Mouse (Mus musculus) liver, embryonic 12.5 days (tissue): ENCODE data around the gene Crlf1. TPM values are rescaled to one million over a fixed set of nuclear protein-coding genes. Genes with fewer than 3 reads are reported as not detected.
"Not testable (repeated sequence)": the region's sequence is repeated elsewhere in the genome, so short reads cannot be mapped to it uniquely, and the experiment has no call there.

Experiments used
- ATAC-seq: fragments of 200-750 bp; cut with Nextera tagmentation; 2 replicates; pipeline ENCODE4 v1.8.0; 2017; ENCODE audit warnings: moderate number of reproducible peaks, mild to moderate bottlenecking, moderate library complexity
- H3K27ac ChIP-seq: fragments of 300-500 bp; sonication (generic); 2 replicates; pipeline ENCODE4 v1.5.1; 2016; ENCODE audit warnings: mild to moderate bottlenecking
- H3K27me3 ChIP-seq: fragments of 300-500 bp; sonication (generic); replicated peaks from 2 replicates; pipeline ENCODE4 v1.6.1; 2016; ENCODE audit warnings: mild to moderate bottlenecking, moderate library complexity
- H3K36me3 ChIP-seq: fragments of 300-500 bp; sonication (generic); 2 replicates; pipeline ENCODE4 v1.6.1; 2016; ENCODE audit warnings: mild to moderate bottlenecking, moderate library complexity
- H3K4me1 ChIP-seq: fragments of 300-500 bp; sonication (generic); 2 replicates; pipeline ENCODE4 v1.6.1; 2016
- H3K4me2 ChIP-seq: fragments of 300-500 bp; sonication (generic); 2 replicates; pipeline ENCODE4 v1.6.1; 2016; ENCODE audit warnings: mild to moderate bottlenecking, moderate library complexity
- H3K4me3 ChIP-seq: fragments of 300-500 bp; sonication (generic); 2 replicates; pipeline ENCODE4 v1.5.1; 2016; ENCODE audit warnings: mild to moderate bottlenecking, moderate library complexity
- H3K9ac ChIP-seq: fragments of 300-500 bp; sonication (generic); 2 replicates; pipeline ENCODE4 v1.6.1; 2016; ENCODE audit warnings: mild to moderate bottlenecking, moderate library complexity
- H3K9me3 ChIP-seq: fragments of 300-500 bp; sonication (generic); replicated peaks from 2 replicates; pipeline ENCODE4 v1.6.1; 2016; ENCODE audit warnings: mild to moderate bottlenecking, moderate library complexity
- WGBS: fragments of 180-500 bp; shearing (Covaris S2); methylation state at CpG from one replicate; pipeline ENCODE4 v1.1.7; 2016; ENCODE audit not compliant: insufficient replicate concordance; 5-methylcytosine and 5-hydroxymethylcytosine counted together
- polyA plus RNA-seq: library from polyadenylated mRNA; unstranded; fragments of >200 nt; fragmentation: Nextera tagmentation; extraction: Ambion mirVana; gene quantifications from 2 replicates; pipeline ENCODE4 v1.2.1, GENCODE M21; 2016

The Crlf1 gene
- polyA plus RNA-seq, 1 experiment from 2014 or later, result 4.0 TPM

DNA sequence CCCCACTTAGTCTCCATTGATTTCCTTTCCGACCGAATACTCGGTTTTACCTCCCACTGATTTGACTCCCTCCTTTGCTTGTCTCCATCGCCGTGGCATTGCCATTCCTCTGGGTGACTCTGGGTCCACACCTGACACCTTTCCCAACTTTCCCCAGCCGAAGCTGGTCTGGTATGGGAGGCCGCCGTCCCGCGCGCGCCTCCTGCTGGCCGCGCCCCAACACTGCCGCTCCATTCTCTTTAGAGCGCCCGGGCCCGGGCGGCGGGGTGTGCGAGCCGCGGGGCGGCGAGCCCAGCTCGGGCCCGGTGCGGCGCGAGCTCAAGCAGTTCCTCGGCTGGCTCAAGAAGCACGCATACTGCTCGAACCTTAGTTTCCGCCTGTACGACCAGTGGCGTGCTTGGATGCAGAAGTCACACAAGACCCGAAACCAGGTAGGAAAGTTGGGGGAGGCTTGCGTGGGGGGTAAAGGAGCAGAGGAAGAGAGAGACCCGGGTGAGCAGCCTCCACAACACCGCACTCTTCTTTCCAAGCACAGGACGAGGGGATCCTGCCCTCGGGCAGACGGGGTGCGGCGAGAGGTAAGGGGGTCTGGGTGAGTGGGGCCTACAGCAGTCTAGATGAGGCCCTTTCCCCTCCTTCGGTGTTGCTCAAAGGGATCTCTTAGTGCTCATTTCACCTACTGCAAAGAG, 10.2 kb downstream of the Crlf1 start:
- H3K27me3 ChIP-seq, result peaks cover 56% of the 10 kb centered on the region
- H3K4me2 ChIP-seq, result peak overlapping the region; percentile 75
- ATAC-seq, result no peak
- H3K9ac ChIP-seq, result no peak overlapping the region; the same call in 1 of the 2 replicates
- H3K36me3 ChIP-seq, result peaks cover 29% of the 10 kb centered on the region
- H3K9me3 ChIP-seq, result no peaks in the 10 kb centered on the region
- no peak overlapping the region for H3K27ac ChIP-seq
- WGBS, result 17% methylated on average over 46 of the region's 46 CpGs
- H3K4me1 ChIP-seq, result peaks cover 92% of the 10 kb centered on the region
- peak overlapping the region; percentile 28 for H3K4me3 ChIP-seq

DNA sequence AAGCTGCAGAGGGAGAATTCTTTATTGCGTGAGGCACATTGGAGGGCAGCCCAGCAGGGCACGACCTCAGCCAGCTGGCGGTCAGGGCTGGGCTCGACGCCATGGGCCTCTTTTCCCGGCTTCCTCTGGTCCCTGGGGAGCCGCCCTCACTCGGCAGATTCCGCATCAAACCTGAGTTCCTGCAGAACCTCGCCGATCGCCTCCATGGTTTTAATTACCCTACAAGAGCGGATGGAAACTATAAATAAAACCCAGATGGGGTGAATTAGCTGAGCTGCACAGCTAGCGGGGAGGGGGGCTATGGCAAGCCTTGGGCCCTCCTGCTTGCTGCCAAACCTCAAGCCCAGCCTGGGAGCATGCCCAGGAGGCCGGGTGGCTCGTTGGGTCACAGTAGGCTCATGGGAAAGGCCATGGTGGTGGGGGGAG, 11.3 kb downstream of the Crlf1 start:
- peaks cover 40% of the 10 kb centered on the region for H3K36me3 ChIP-seq
- H3K4me3 ChIP-seq, result no peak overlapping the region
- no peak for ATAC-seq
- 87% methylated on average over 16 of the region's 16 CpGs for WGBS
- H3K27me3 ChIP-seq, result peaks cover 45% of the 10 kb centered on the region
- H3K4me1 ChIP-seq, result peaks cover 94% of the 10 kb centered on the region
- no peak overlapping the region for H3K9ac ChIP-seq
- H3K9me3 ChIP-seq, result no peaks in the 10 kb centered on the region
- no peak overlapping the region for H3K4me2 ChIP-seq
- H3K27ac ChIP-seq, result no peak overlapping the region

DNA sequence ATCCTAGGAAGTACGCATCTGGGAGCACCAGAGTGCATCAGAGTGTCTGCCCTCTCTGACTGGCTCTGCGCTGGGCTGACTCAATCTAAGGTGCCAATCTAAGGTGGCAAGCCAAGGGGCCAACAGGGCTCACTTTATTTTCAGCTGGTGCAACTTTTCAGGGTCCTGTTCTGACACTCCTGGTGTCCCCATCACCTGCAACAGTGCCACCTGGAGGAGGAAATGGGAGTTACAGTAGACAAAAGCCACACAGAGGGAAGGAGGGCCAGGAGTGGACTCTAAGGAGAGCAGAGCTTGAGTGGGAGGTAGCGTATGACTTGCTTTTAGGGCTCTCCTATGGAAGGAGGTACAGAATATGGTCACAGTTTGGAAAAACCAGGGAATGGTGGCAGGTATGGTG, 11.9 kb downstream of the Crlf1 start:
- Histone ChIP-seq H3K9ac (no peak overlapping the region), H3K27ac (no peak overlapping the region), H3K36me3 (peaks cover 40% of the 10 kb centered on the region), H3K27me3 (peaks cover 39% of the 10 kb centered on the region), H3K4me3 (no peak overlapping the region), H3K4me1 (peaks cover 92% of the 10 kb centered on the region), H3K9me3 (no peaks in the 10 kb centered on the region), H3K4me2 (0 out of 2 replicates have a peak overlapping the region, but pooled peaks have one; percentile 84)
- ATAC-seq, result no peak
- WGBS, result 71% methylated on average over 3 of the region's 3 CpGs

DNA sequence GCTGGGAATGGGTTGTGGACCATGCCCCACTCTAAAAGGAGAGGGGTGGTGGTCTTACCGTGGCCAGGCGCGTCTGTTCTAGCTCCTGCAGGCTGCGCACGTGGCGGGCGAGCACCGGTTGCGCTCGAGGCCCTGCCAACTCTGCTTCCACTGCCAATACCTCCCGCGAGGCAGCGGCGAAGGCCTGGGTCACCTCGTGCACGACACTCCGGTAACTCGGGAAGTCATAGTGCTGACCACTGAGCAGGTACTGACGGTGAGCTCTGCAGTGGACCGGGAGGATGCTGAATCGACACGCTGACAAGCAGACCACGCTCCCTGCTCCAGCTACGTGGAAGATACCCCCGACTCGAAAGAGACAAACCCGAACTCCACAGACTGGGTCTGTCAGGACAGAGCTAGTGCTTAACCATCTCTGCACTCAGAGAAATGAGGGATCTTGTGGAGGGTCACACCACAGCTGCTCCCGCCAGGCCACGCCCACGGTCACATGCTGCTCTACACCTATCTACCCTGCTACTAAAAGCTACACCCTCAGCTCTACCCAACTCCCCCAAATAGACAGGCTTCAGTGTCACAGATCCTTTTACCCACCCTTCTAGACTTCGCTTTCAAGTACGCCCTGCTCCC, 12.9 kb downstream of the Crlf1 start:
- peaks cover 31% of the 10 kb centered on the region for H3K27me3 ChIP-seq
- H3K4me2 ChIP-seq, result peak overlapping the region; percentile 84
- H3K4me1 ChIP-seq, result peaks cover 82% of the 10 kb centered on the region
- peak overlapping the region; percentile 79 for H3K9ac ChIP-seq
- no peaks in the 10 kb centered on the region for H3K9me3 ChIP-seq
- peak overlapping the region; percentile 90 for H3K27ac ChIP-seq
- H3K36me3 ChIP-seq, result peaks cover 40% of the 10 kb centered on the region
- H3K4me3 ChIP-seq, result peak overlapping the region; percentile 70
- 38% methylated on average over 32 of the region's 32 CpGs for WGBS
- ATAC-seq, result peak; percentile 44

GRCm38 (mm10) chr8:70506328-70507026, 13.5 kb downstream of the Crlf1 start, which contains the start of gene Rex1bd:
Gene Rex1bd, minus strand, starts transcription at chr8:70506752.
- peaks cover 30% of the 10 kb centered on the region for H3K27me3 ChIP-seq
- H3K9ac ChIP-seq, result peak within 1 kb of the TSS; percentile 79
- peak within 1 kb of the TSS; percentile 90 for H3K27ac ChIP-seq
- 1% methylated on average over 40 of the region's 40 CpGs for WGBS
- peak within 1 kb of the TSS; percentile 84 for H3K4me2 ChIP-seq
- peaks cover 79% of the 10 kb centered on the region for H3K4me1 ChIP-seq
- H3K36me3 ChIP-seq, result peaks cover 40% of the 10 kb centered on the region
- peak within 1 kb of the TSS; percentile 70 for H3K4me3 ChIP-seq
- H3K9me3 ChIP-seq, result no peaks in the 10 kb centered on the region
- peak; percentile 84 for ATAC-seq

- ATAC-seq, result no peak
- WGBS, result 43% methylated on average over 5 of the region's 5 CpGs
- Histone ChIP-seq H3K36me3 (peaks cover 40% of the 10 kb centered on the region), H3K4me3 (peak overlapping the region; percentile 70), H3K27ac (peak overlapping the region; percentile 90), H3K9ac (peak overlapping the region; percentile 79), H3K4me2 (peak overlapping the region; percentile 84), H3K4me1 (peaks cover 79% of the 10 kb centered on the region), H3K27me3 (peaks cover 24% of the 10 kb centered on the region), H3K9me3 (no peaks in the 10 kb centered on the region)
Measured at GRCm38 (mm10) chr8:70507027-70507393, 14.1 kb downstream of the Crlf1 start.

DNA sequence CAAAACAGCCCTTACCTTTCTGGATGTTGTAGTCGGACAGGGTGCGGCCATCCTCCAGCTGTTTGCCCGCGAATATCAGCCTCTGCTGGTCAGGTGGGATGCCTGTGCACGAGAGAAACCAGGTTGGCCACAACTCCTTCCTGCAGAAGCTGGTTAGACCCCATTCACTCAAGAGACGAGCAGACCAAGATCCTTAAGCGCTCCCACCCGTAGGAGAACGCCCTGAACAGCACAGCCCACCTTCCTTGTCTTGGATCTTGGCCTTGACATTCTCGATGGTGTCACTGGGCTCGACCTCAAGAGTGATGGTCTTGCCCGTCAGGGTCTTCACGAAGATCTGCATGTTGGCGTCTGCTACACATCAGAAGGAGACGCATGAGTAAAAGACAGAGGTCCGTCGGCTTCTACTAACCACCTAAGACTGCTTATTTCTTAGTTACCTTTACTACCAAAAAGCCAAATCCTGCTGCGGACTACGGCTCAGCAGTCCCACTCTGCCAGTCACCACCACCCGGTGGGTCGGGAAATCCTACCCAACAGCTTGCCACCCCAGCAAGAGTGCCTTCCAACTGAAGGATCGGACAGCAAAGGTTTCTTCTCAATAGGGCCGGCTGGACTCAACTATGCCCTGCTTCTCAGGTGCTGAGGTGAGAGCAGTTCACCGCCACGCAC, 16.5 kb downstream of the Crlf1 start:
- H3K27ac ChIP-seq, result peak overlapping the region; percentile 98
- H3K9ac ChIP-seq, result peak overlapping the region; percentile 99
- no peaks in the 10 kb centered on the region for H3K9me3 ChIP-seq
- H3K27me3 ChIP-seq, result 0 out of 2 replicates have a peak, but pooled peaks cover 2% of the 10 kb centered on the region
- no peak for ATAC-seq
- peaks cover 70% of the 10 kb centered on the region for H3K4me1 ChIP-seq
- peak overlapping the region; percentile 84 for H3K4me2 ChIP-seq
- H3K4me3 ChIP-seq, result peak overlapping the region; percentile 99
- 2% methylated on average over 25 of the region's 25 CpGs for WGBS
- H3K36me3 ChIP-seq, result peaks cover 54% of the 10 kb centered on the region

DNA sequence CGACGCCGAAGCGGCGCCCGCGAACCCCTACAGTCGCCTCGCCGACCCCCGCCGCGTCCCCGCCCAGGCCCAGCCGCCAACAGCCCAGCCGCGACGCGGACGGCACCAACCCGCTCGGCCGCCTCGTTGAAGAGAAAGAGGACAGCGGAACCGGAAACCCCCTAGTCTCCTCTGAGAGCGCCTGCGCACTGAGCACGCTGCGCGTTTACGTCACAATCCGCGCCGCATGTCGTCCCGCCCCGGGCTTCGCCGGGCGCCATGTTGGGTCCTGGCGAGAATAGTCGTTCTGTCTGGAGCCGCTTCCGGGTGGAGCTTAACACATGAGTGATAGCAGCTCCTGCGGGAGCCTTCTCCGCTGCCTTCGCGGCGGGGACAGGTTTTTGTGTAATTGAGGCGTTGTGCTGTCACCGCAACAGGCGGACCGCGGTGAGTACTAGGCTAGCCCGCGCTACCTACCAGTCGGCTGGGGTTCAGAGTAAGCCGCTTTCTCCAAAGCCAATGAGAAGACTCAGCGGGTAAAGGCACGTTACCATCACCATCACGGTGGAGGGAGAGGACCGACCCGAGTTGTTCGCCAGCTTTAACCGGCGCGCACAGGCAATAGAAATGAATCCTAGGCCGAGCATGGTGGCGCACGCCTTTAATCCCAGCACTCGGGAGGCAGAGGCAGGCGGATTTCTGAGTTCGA, 17.4 kb downstream of the Crlf1 start, which contains the start of gene Uba52:
Uba52 (minus strand) TSS at position 574 of the 688 bp plus-strand sequence.
- under 1% methylated on average over 71 of the region's 74 CpGs for WGBS
- Histone ChIP-seq H3K4me2 (peak within 1 kb of the TSS; percentile 84), H3K4me3 (peak within 1 kb of the TSS; percentile 99), H3K27me3 (no peaks in the 10 kb centered on the region), H3K36me3 (peaks cover 56% of the 10 kb centered on the region), H3K9me3 (no peaks in the 10 kb centered on the region), H3K9ac (peak within 1 kb of the TSS; percentile 99), H3K27ac (peak within 1 kb of the TSS; percentile 98), H3K4me1 (peaks cover 60% of the 10 kb centered on the region)
- ATAC-seq, result peak; percentile 74

GRCm38 (mm10) chr8:70511174-70511573, 18.2 kb downstream of the Crlf1 start:
- Histone ChIP-seq H3K4me1 (peaks cover 52% of the 10 kb centered on the region), H3K4me2 (peak overlapping the region; percentile 84), H3K36me3 (peaks cover 64% of the 10 kb centered on the region), H3K9ac (peak overlapping the region; percentile 99), H3K27ac (peak overlapping the region; percentile 98), H3K4me3 (peak overlapping the region; percentile 99)
- H3K9me3 ChIP-seq, H3K27me3 ChIP-seq, ATAC-seq: not testable (repeated sequence)
- WGBS, result 43% methylated on average over 6 of the region's 6 CpGs

DNA sequence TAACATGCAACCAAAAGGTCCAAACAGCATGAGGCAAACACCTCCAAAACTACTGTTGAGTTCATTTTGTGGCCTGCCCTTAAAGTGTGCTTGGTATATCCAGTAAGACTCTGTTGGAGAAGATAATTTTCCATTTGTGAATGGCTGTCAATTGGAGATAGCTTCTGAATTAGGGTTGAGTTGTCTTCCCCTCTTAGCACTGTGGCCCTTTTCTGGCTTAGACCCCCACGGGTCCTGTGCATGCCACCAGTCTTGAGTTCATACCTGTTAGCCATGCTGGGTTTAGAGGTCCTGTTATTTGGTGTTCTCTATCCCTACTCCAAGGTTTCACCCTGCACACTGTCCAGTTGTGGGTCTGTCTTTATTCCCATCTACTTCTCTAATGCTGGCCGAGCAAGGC, 18.8 kb downstream of the Crlf1 start:
- ATAC-seq, result no peak
- H3K9ac ChIP-seq, result peak overlapping the region; percentile 99
- no peaks in the 10 kb centered on the region for H3K27me3 ChIP-seq
- peak overlapping the region; percentile 98 for H3K27ac ChIP-seq
- H3K4me2 ChIP-seq, result peak overlapping the region; percentile 84
- 70% methylated on average over 2 of the region's 2 CpGs for WGBS
- peaks cover 70% of the 10 kb centered on the region for H3K36me3 ChIP-seq
- H3K4me1 ChIP-seq, result peaks cover 48% of the 10 kb centered on the region
- no peaks in the 10 kb centered on the region for H3K9me3 ChIP-seq
- peak overlapping the region; percentile 99 for H3K4me3 ChIP-seq
